Mouse (Mus musculus): ENCODE measurements around the gene 4833439L19Rik. TPM values are rescaled to one million over a fixed set of nuclear protein-coding genes. Genes with fewer than 3 reads are reported as not detected.
A peak's percentile ranks its signal among the peaks of the same experiment; 100 is the strongest.

4833439L19Rik gene
- total RNA-seq, 2 experiments from 2014 or later, result 134 to 143 TPM

DNA sequence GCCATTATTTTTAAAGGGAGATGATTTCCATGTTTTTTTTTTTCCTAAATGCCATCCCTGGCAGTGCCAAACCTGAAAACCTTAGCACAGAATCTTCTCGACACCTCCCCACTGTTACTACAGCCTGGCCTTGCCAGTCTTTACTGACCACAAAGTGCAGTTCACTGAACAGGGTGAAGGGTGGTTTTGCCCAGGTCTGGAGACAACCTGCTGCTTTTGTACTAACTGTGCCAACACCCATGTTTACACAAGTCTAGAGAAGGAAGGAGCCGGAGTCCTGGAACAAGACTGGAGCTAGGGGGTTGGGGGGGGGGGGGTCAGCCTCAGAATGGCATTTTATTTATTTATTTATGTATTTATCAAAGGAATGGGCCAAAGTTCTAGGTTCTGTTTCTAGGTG is 16.1 kb upstream of the 4833439L19Rik start:
- DNase-seq (ENCODE audit: extremely low spot score in 1 of 2, low spot score in 2 of 2), result no peak
- no peak overlapping the region for H3K4me3 ChIP-seq
- intact Hi-C loops (cut with DNase I), result no loop called here
- no peak for TF ChIP-seq CTCF (IDR thresholded peaks at IDR 0.05)
- no peak overlapping the region for H3K27ac ChIP-seq

DNA sequence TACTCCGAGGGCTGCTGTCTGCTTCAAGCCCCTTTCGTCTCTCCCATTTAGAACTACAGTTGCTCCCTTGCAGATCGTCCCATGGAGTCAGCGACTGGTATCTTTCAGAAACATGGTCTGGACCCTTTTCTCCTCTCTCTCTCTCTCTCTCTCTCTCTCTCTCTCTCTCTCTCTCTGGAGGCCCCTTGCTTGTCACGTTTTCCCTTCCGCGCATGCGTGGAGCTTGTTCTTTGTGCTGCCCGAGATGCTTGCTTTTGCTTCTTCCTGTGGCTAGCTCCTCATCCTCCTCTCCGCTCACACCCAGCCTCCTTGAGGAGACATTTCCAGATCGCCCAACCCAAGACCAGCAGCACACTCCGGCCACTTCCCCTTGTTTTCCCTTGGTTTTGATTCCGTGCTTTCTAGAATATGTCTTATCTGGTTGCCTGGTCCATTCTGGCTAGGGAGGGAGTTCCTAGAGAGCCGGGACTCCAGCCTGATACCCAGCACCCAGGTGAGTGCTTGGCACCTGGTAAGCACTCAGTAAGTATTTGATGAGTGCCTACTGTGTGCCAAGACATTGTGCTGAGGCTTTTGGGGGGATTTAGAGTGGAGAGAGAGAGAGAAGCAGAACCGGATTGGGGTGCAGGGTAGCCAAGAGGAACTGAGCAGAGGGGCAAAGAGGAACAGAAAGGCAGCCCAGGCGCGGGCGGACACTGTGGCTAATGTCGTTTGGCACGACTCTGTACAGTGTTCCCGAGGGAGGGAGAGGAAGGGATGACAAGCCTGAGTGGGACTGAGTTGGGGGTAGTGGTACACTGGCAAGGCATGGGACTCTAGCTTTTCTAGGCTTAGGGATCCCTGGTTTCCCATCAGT is 12.6 kb upstream of the 4833439L19Rik start:
- Histone ChIP-seq H3K4me3 (no peak overlapping the region), H3K27ac (no peak overlapping the region)
- no peak for DNase-seq (ENCODE audit: extremely low spot score in 1 of 2, low spot score in 2 of 2)
- intact Hi-C loops (cut with DNase I), result no loop called here
- TF ChIP-seq CTCF (IDR thresholded peaks at IDR 0.05), result no peak

DNA sequence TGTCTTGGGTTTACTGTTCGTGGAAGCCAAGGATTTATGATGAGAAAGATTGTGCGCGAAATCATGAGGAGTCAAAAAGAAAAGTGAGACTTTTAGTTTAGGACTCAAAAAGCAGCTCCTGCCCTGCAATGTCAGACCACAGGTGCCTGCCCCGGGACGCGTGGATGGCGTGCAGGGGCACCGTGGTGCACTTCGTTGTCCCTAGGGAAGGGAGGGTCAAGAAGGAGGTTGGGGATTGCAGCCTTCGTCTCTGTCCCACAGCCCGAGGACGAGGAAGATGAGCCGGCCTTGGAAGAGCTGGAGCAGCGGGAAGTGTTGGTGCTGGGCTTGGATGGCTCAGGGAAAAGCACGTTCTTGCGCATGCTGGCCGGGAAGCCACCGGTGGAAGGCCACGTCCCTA is 10.3 kb upstream of the 4833439L19Rik start:
- intact Hi-C loops (cut with DNase I), result loop anchor here (2.0 kb wide), 1 partner anchor 13 kb away; no protein-coding TSS in a partner anchor
- Histone ChIP-seq H3K27ac (peak overlapping the region; percentile 82), H3K4me3 (peak overlapping the region; percentile 75)
- TF ChIP-seq CTCF (IDR thresholded peaks at IDR 0.05), result no peak
- no peak for DNase-seq (ENCODE audit: extremely low spot score in 1 of 2, low spot score in 2 of 2)

DNA sequence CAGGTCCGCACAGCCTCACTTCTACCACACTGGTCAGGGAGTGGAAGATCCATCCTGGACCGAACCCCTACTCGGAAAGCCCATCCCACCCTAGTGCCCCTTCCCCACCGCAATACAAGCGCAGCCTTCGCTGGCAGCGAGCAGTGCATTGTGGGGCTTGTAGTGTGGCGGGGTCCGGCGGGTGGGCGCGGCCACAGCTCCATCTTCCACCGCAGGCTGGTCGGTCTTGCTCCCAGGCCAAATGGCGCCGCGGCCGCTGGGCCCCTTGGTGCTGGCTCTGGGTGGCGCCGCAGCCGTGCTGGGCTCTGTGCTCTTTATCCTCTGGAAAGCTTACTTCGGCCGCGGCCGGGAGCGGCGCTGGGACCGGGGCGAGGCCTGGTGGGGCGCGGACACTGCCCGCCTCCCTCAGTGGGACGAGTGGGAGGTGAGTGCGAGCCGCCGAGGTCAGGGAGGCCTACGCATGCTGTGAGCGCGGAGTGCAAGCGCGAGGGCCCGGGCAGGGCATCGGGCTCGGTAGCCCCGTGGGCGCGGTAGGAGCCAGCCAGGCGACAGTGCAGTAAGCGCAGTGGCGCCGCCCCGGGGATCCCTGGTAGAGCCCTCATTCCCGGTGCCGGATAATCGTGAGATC is 9.7 kb upstream of the 4833439L19Rik start, which contains the start of gene Arl10:
Gene Arl10 (plus strand): TSS at position 162 of the 628 bp plus-strand sequence.
- TF ChIP-seq CTCF (IDR thresholded peaks at IDR 0.05), result peak; percentile 24
- DNase-seq (ENCODE audit: extremely low spot score in 1 of 2, low spot score in 2 of 2), result peak; percentile 70 to 75
- intact Hi-C loops (cut with DNase I), result loop anchor here (1.0 to 5.0 kb wide), 3 partner anchors 10 to 328 kb away; partner anchors contain the start of gene 4833439L19Rik
- Histone ChIP-seq H3K27ac (peak within 1 kb of the TSS; percentile 82), H3K4me3 (peak within 1 kb of the TSS; percentile 75)

DNA sequence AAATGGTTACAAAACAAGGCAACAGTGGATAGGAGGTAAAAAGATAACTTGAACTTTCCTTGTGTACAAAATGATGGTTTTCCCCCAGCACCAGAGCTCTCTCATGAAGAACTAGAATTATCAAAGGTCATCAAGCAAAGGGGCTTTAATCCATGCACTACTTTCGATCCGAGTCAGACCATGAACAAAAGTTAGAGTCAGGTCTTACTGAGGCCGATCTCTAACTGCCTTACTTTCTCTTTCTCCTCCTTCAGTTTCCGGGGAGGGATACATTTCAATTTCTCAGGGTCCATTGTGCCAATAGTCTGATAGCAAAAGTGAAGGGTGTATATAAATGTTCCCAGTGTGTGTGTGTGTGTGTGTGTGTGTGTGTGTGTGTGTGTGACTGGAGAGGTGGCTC is 7.4 kb upstream of the 4833439L19Rik start:
- Histone ChIP-seq H3K4me3 (no peak overlapping the region), H3K27ac (no peak overlapping the region)
- DNase-seq (ENCODE audit: extremely low spot score in 1 of 2, low spot score in 2 of 2), result no peak
- no peak for TF ChIP-seq CTCF (IDR thresholded peaks at IDR 0.05)
- intact Hi-C loops (cut with DNase I), result loop anchor here (5.0 kb wide), 1 partner anchor 325 kb away; no protein-coding TSS in a partner anchor

DNA sequence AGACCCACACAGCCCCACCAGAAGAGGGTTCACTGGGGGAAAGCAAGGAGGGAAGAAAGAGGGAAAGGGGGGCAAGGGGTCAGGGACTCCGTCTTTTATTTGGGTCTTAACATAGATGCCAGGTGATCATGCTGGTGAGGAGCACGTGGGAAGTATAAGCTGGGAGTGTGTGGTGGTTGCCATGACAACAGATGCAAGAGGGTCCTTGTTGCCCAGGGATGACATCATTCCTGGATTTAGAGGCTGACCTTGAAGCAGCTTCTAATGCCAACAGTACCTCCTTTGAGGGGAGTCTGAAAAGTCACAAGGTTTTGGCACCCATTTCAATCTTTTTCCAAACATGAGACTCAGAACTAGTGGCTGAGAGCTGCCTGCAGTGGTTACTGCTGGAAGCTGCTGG is 6.4 kb upstream of the 4833439L19Rik start:
- intact Hi-C loops (cut with DNase I), result loop anchor here (5.0 kb wide), 1 partner anchor 324 kb away; no protein-coding TSS in a partner anchor
- Histone ChIP-seq H3K27ac (no peak overlapping the region), H3K4me3 (no peak overlapping the region)
- DNase-seq (ENCODE audit: extremely low spot score in 1 of 2, low spot score in 2 of 2), result no peak
- TF ChIP-seq CTCF (IDR thresholded peaks at IDR 0.05), result no peak

DNA sequence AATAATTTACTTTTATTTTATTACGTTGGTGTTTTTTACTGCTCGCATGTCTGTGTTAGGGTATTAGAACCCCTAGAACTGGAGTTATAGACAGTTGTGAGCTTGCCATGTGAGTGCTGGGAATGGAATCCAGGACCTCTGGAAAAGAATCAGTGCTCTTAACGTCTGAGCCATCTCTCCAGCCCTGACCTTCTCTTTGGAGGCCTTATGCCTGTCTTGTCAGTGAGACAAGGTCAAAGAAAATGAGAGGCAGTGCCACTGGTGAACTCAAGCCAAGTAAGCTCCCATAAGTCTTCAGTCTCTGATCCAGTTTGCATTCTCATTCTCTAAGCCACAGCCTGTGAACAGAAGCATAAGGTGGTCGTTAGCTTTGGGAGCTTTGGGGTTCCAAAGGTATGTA is 5.5 kb upstream of the 4833439L19Rik start:
- Histone ChIP-seq H3K4me3 (no peak overlapping the region), H3K27ac (no peak overlapping the region)
- intact Hi-C loops (cut with DNase I), result loop anchor here (5.0 kb wide), 1 partner anchor 323 kb away; no protein-coding TSS in a partner anchor
- DNase-seq (ENCODE audit: extremely low spot score in 1 of 2, low spot score in 2 of 2), result no peak
- TF ChIP-seq CTCF (IDR thresholded peaks at IDR 0.05), result no peak

DNA sequence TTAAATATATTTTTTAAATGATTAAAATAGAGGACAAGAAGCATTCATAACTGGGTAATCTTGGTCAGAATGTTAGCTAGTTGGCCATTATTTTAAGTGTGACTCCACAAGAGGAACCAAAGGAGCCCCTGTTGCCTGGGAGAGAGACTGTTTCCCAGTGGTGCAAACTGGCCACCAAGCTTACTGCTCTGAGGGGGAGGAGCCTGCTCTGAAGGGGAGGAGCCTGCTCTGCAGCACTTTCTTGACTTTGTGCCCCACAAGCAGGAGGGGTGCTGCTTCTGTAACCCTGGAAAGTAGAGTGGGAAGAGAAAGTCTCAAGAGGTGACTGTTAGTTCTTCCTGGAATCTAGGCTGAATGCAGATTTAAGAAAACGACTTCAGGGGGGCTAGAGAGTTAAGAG is 4.0 kb upstream of the 4833439L19Rik start:
- Histone ChIP-seq H3K4me3 (no peak overlapping the region), H3K27ac (no peak overlapping the region)
- no peak for DNase-seq (ENCODE audit: extremely low spot score in 1 of 2, low spot score in 2 of 2)
- intact Hi-C loops (cut with DNase I), result loop anchor here (5.0 kb wide), 1 partner anchor 102 kb away; the partner anchor contains the start of gene Thoc3
- no peak for TF ChIP-seq CTCF (IDR thresholded peaks at IDR 0.05)

DNA sequence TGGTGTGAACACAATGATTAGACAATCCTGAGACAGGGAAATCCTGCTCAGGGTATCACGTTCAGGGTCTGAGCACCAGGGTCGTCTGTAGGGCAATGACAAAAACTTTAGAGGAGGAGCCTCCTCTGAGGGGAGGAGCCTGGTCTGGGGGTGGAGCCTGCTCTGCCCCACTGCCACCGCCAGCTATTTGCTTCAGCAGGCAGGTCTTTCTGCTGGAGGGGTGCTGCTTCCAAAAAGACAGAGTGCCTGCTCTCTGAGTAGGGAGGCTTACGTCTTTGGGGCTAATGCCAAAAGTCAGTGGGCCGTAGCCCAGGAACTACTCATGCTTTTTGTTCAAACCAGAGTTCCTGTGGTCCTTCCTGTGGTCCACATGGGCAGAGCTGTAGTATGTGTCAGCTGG is 3.1 kb upstream of the 4833439L19Rik start:
- no peak for TF ChIP-seq CTCF (IDR thresholded peaks at IDR 0.05)
- H3K4me3 ChIP-seq, result no peak overlapping the region
- no peak for DNase-seq (ENCODE audit: extremely low spot score in 1 of 2, low spot score in 2 of 2)
- intact Hi-C loops (cut with DNase I), result loop anchor here (5.0 kb wide), 1 partner anchor 101 kb away; the partner anchor contains the start of gene Thoc3
- no peak overlapping the region for H3K27ac ChIP-seq

DNA sequence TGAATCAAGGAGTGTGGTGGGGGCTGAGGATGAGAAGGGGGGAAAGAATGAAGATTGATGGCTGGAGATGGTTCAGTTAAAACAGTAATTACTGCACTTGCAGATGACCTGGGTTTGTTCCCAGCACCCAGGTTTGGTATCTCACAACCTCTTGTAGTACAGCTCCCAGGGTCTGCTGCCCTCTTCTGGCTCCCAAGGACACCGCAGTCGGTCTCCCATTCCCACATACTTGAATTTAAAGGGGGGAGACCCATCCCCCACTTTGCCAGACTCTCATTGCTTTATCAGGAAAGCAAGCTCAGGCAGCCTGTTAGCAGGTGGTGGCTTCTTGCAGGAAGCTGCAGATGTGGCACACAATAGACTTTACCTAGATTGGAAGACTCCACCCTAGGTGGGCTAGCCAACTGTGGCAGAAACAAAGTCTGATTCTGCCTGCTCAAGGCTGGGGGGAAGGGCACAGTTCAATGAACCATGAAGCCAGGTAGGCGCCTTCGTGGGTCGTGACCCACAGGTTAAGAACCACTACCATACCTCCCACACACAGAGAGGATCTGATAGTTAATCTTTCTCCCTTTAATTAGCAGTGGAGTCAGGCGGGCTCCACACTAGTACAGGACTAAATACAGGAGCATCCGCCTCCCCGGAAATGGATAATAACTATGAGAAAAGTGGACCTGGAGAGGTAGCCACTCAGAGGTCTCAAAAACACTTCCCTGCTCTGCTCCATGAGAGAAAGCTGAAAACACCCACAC is 535 bp upstream of the 4833439L19Rik start:
- peak; percentile 68 for TF ChIP-seq CTCF (IDR thresholded peaks at IDR 0.05)
- intact Hi-C loops (cut with DNase I), result loop anchor here (1.0 to 5.0 kb wide), 2 partner anchors 9 to 98 kb away; partner anchors contain the start of gene Thoc3
- Histone ChIP-seq H3K27ac (peak overlapping the region; percentile 90; the same call in 1 of the 2 replicates), H3K4me3 (peak overlapping the region; percentile 90)
- peak; percentile 43 to 48 for DNase-seq (ENCODE audit: extremely low spot score in 1 of 2, low spot score in 2 of 2)
